Mouse (Mus musculus) CH12.LX (cell line): ENCODE measurements around the gene Prpf40b.

Experiments
- CHD1 ChIP-seq: IDR thresholded peaks from 2 replicates; pipeline ENCODE4 v1.6.1; 2012; ENCODE audit warnings: low read depth, low read length, improper control_type of control experiment, inconsistent platforms
- GABPA ChIP-seq: IDR thresholded peaks from 2 replicates; pipeline ENCODE4 v1.6.1; 2012; ENCODE audit warnings: low read depth, low read length, improper control_type of control experiment, inconsistent platforms; ENCODE audit not compliant: insufficient replicate concordance
- MAZ ChIP-seq: IDR thresholded peaks from 2 replicates; pipeline ENCODE4 v1.6.1; 2012; ENCODE audit warnings: low read depth, mild to moderate bottlenecking, inconsistent platforms, low read length, improper control_type of control experiment, moderate library complexity

GRCm38 (mm10) chr15:99328011-99328410, 33.1 kb downstream of the Prpf40b start:
- no peak for TF ChIP-seq GABPA
- TF ChIP-seq CHD1, result no peak
- TF ChIP-seq MAZ, result no peak
